Mouse (Mus musculus): ENCODE measurements around the gene Khnyn.

The Khnyn gene

GRCm38 (mm10) chr14:55873714-55874683 lies 10.7 kb upstream of the Khnyn start:
- DNase-seq = peak; percentile 96

DNA sequence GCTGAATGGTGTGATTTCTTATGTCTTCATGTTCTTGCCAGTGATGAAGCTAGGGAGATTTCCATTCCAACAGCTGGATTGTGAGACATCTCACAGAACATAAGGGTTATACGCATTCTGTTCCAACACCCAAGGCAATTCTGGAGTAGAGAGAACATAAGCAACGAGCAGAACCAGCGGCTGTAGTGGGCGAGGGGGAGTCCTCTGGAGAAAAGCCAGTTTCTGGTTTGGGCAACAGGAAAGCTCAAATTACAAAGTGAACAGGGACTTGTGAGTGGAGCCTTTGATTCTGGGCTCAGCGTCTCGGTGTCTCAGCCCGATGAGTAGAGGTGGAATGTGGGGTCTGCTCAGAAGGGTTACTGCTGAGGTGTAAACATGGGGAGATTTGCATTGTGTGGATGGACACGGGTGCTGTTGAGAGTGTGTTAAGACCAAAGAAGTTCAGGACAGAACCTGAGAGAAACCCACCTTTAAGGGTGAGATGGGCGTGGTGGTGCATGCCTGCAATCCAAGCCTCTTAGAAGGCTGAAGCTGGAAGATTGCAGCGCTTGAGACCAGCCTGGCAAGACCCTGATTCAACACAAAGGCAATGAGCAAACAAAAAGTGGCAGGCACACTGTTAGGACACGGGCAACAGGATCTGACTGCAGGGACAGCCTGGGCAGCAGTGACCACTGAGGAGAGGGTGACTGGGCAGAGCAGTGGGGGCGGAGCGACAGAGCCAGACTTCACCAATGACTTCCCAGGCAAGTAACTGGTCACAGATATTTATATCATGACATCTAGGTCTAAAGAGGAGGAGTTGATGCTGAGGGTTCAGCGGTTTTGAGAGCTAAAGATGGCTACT lies 7.1 kb upstream of the Khnyn start:
- DNase-seq = peak; percentile 89

- DNase-seq = peak; percentile 87
Measured at GRCm38 (mm10) chr14:55878316-55878940, 6.3 kb upstream of the Khnyn start.

GRCm38 (mm10) chr14:55879623-55880022 lies 5.1 kb upstream of the Khnyn start:
- peak; percentile 92 for DNase-seq

- DNase-seq = no peak
Measured at GRCm38 (mm10) chr14:55880982-55881381, 3.8 kb upstream of the Khnyn start.

DNA sequence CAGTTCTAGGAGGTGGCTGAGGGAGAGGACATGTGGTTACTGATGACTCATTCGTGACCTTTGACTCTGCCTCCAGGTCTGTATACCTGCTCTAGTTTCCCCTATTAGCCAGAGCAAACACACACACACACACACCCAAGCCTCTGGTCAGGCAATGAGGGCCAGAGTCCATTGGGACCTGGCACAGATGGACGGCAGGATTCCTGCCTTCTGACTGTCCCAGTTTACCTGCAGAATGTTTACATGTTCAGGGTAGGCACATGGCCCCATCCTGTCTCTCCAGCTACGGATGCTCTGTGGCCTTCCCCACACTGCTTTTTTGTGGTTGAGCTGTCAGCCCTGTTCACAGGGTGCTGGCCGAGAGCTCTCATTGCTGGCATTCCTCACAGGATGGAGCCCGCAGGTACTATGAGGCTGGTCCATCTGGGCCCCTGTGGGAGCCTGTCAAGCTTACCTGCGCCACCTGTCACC lies 2.5 kb upstream of the Khnyn start:
- DNase-seq = no peak

- peak; percentile 91 for DNase-seq
Measured at GRCm38 (mm10) chr14:55883149-55883661, 1.5 kb upstream of the Khnyn start.

- peak; percentile 90 for DNase-seq
Measured at GRCm38 (mm10) chr14:55883663-55884062, 1.1 kb upstream of the Khnyn start.

DNA sequence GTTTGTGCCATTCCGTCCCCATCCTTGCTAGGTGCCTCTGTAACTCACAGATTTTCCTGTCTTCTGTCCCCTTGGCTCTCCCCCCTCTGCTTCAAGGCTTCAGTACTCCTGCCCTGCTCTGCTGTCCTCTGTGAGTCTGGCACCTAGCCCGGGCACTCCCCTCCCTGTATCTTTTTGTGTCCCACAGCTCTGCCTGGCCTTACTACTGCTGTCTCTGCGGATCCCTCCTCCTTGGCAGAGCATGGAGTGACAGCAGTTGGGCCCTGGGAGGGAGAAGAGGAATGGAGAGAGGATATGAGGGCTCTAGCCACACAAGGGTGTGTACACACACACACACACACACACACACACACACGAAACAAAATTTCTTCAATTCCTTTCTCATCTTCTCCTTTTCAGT lies 581 bp upstream of the Khnyn start, which contains the start of gene Cbln3:
TSS of gene Cbln3 (minus strand) at position 227 of the 400 bp plus-strand sequence.
- DNase-seq = peak; percentile 98

DNA sequence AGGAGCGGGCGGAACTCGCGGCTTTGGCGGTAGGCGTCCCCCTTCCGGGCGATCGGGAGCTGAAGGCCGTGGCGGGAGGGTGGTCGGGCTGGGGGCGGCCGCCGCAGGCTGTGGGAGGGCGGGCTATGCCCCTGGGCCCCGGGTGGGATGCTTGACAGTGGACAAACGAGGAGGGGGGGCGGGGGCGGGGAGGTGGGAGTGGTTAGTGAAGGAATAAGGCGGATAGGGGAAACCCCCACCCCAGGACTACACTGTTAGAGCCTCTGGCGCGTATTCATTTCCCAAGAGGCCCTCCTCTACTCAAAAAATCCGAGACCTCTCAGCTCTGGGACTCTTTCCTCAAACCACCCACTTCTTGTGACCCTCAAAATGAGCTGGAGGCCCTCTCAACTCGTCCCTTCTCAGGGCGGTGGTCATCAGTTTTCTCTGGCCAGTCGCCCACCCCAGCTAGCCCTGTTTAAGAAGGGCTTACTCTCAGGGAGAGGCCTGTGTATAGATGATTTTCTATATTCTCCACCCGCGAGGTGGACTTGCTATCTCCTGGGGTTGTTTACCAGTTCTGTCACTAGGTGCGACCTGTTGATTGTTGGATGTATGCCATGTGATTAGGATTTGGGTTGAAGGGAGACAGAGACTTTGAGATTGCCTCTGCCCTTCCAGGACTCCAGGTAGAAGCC lies 505 bp downstream of the Khnyn start:
- DNase-seq = no peak

- DNase-seq = peak; percentile 98
Measured at GRCm38 (mm10) chr14:55885791-55886271, 1.1 kb downstream of the Khnyn start.

DNA sequence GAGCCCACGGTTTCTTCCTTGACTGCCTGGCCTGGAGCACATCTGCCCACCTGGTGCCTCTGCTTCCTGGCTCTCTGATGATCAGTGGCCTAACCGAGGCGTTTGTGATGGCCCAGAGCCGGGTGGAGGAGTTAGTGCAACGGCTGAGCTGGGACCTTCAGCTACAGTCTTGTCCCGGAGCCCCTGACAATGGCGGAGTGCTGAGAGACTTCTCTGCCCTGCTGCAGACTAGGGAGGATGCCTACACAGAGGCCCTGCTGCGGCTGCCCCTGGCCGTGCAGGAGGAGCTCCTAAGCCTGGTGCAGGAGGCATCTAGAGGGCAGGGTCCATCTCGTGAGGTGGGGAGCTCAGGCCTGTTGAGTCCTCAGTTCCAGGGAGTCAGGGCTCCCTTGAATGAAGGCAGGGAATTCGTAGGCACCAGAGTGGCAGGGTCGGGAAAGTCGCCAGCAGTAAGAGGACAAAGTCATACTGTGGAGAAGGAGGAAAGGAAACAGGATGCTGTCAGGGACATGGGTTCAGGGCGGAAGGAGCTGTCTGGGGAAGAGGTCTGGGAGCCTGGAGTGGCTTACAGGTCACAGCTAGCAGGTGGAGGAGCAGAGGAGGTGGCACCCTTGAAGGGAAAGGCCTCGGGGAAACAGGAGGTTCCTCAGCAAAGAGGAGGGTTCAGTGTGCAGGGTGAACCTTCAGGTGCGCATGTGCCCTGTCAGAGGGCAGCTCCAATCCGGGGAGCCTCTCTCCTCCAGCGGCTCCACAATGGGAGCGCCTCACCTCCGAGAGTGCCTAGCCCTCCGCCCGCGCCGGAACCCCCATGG lies 2.0 kb downstream of the Khnyn start:
- peak; percentile 91 for DNase-seq

- peak; percentile 92 for DNase-seq
Measured at GRCm38 (mm10) chr14:55897671-55898070, 12.9 kb downstream of the Khnyn start.

- DNase-seq = peak; percentile 90
Measured at GRCm38 (mm10) chr14:55898947-55899346, 14.2 kb downstream of the Khnyn start.

DNA sequence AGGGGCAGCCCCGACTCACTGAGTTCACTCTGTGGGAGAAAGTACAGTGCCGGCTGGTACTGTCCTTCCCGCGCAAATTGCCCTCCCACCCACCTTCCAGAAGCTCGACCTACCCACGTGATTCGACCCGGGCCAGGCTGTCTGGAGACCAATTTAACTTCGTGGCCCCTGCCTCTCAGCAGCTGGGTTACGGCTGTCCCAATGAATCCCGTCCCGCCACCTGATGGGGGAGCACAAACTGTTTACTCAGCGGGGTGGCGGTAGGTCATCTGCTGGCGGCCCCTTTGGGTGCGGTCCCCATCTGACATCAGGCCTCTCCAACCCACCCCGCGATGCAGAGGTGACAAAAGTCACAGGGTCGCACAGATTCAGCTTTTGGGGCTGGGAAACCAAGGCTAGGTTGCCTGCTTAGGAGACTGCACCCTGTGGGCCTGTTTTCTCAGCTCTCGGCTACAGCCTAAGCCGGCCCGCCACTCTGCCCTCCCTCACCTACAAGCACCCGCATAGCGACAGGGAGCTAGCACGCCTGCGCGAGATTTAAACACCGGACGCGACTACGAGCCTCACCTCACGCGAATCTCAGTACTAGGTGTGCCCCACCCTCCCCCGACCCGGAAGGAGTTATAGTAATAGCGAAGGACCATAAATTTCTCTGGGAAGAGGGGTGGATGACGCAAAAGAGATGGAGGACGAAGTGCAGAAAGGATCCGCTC lies 15.1 kb downstream of the Khnyn start, which contains the start of gene Sdr39u1:
TSS of gene Sdr39u1 (minus strand) at position 593 of the 713 bp plus-strand sequence.
- peak; percentile 99 for DNase-seq

DNA sequence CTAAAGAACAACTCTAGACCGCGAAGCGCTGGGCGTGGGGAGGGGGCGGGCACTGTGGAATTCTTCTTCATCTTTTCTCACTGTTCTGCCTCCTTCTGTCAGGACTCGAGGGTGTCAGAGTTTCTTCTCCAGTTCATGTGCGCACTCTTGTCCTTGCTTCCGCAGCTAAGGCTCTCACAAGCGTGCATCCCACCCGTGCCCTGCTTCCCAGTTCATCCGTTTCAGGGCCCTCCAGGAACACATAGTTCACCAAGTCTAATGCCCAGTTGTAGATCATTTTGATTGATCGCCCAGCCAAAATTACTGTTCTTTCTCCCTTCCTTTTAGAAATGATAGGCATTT lies 15.6 kb downstream of the Khnyn start:
- DNase-seq = no peak

DNA sequence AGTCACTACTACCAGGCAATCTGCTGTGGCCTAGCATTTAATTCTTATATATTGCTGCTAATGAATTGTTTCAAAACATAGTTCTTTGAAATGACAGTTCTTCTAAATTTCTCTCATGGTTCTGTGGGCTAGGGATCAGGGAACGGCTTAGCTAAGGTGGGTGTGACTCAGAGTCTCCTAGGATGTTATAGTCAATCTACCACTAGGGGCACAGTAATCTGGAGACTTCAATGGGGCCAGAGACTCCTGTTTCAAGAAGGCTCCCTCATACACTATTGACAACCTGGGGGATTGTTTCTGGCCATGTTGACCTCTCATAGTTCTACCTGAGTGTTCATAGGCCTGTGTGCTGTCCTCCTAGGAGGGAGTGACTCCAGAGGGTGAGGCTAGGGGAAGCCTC lies 20.8 kb downstream of the Khnyn start:
- no peak for DNase-seq

GRCm38 (mm10) chr14:55913406-55913805 lies 28.7 kb downstream of the Khnyn start:
- no peak for DNase-seq

- peak; percentile 95 for DNase-seq
Measured at GRCm38 (mm10) chr14:55918240-55919082, 33.7 kb downstream of the Khnyn start.

Measured in heart, adult 11 months (tissue).